Mouse (Mus musculus) splenic B cell, adult 2 months (primary cell): ENCODE measurements at regions not wholly inside any gene's neighbourhood (a gene's known extent, or its start where the extent isn't known, plus 50 kb on each side); places are given as distances from the start of the nearest gene placed in this dataset.
A peak's percentile ranks its signal among the peaks of the same experiment; 100 is the strongest.

ENCODE experiments used
- DNase-seq: peaks from one replicate; pipeline ENCODE4 v3.0.0-alpha.2; 2011; ENCODE audit warnings: low read depth, low spot score
- H3K27me3 ChIP-seq: 2 replicates; pipeline ENCODE4 v1.6.1; 2012; ENCODE audit warnings: mild to moderate bottlenecking, low read length, moderate library complexity, mixed read lengths; ENCODE audit not compliant: control insufficient read depth, poor library complexity, insufficient read depth, severe bottlenecking
- H3K36me3 ChIP-seq: 2 replicates; pipeline ENCODE4 v1.6.1; 2012; ENCODE audit warnings: mild to moderate bottlenecking, low read length, moderate library complexity, mixed read lengths; ENCODE audit not compliant: control insufficient read depth, poor library complexity, insufficient read depth, severe bottlenecking

DNA sequence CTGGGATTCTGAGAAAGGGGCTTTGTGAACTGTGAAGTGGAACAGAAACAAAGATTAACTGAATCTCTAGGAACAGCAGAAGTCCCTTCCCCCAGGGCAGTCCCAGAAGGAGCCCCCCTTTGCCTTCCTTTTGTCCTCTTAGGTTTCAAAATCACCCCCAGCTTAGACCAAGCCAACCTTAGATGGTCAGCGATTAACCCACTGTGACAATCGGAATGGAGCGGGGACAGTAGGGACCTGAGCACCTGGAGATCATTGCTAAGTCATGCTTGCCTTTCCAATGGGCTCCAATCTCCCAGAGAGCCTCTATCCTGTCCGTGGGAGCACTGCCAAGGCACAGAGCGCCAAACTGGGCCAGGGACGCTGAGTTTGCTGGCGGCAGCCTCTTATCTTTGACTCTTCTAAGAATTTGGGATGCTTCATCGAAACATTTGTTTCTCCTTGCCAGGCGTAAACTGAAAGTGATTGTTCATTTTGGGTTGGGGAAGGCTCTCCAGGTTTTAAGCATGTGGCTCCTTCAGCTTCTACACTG is 165.3 kb upstream of the Ankrd55 start:
- Histone ChIP-seq H3K36me3 (no peaks in the 10 kb centered on the region), H3K27me3 (no peaks in the 10 kb centered on the region)
- DNase-seq = no peak

DNA sequence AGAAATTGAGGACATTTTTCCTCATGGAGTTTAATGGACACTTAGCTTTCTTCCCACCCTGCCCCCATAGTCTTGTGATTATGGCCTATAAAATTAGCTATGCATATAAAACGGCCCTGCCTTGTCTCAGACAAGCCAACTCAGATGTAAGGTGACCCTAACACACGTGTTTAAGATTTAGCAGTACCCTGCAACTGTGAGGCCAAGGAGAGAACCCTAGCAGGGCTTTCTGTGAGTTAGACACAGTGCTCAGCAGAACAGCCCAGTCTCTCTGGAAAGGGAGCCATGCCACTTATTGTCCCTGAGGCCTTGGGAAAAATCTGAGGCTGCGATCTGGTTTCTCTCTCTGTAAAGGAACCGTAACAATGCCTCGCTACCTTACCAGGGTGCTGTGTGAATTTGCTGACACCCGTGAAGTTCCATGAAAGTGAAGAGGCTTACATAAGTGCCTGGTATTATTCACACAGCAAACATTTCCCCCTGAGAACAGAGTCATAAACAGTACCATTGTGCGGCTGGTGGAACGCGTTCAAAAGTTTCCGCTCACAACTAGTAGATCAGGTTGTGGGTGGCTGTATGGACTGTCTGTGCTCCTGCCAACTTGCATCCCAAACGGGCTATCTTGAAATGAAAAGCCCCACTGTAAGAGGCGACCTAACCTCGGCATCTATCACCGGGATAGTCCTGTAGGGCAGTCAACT is 162.3 kb upstream of the Ankrd55 start:
- DNase-seq = no peak
- Histone ChIP-seq H3K36me3 (no peaks in the 10 kb centered on the region), H3K27me3 (no peaks in the 10 kb centered on the region)

DNA sequence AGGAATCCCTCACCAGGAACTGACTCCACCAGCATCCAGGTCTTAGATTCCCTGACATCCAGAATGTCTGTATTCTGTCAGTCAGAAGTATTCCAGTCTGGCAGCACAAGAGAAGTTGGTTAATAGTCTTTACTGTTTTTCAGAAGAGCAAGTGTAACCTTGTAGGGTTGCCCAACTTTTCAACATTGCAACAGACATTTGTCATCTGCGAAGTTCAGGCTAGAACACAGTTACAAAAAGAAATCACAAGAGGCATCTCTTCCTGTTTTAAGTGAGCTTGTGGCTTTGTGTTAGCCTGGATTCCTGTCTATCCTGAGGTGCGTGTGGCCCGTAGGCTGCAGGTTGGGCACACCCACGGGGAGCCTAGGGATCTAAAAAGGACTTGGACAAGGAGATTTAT is 158.0 kb upstream of the Ankrd55 start:
- Histone ChIP-seq H3K36me3 (no peaks in the 10 kb centered on the region), H3K27me3 (no peaks in the 10 kb centered on the region)
- no peak for DNase-seq

DNA sequence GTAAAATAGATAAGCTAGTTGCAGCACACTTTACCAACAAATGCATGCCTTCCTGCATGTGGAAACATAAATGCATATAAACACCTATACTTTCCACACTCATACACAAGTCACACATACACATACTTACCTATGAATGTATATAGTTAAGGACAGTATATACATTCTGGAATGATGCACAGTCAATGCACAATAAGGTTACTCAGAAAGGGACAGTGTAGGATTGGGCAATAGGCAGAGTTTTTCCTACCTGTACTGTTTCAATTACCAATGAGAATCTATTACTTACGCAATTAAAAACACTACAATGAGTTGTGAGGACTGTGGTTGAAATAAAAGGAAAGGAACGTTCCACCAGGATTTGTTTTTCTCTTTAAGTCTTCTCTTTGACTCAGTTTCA is 157.5 kb upstream of the Ankrd55 start:
- Histone ChIP-seq H3K36me3 (no peaks in the 10 kb centered on the region), H3K27me3 (no peaks in the 10 kb centered on the region)
- DNase-seq = no peak

DNA sequence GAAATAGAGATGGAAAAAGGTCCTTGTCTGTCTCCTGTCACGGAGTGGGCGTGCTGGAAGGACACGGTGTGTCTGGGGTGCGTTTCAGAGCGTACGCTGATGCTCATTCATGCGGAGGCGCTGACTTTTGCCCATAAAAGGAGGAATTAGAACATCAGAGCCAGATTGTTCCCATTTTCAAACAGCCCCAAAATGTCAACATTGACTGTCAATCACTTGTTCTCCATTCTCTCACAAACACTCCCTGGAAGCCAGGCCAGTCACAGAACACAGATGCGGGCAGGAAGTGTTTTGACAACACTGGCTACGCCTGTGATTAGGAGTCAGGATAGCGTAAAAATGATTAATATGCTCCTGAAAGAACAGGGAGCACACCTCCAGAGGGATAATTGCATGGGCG is 157.1 kb upstream of the Ankrd55 start:
- DNase-seq = no peak

DNA sequence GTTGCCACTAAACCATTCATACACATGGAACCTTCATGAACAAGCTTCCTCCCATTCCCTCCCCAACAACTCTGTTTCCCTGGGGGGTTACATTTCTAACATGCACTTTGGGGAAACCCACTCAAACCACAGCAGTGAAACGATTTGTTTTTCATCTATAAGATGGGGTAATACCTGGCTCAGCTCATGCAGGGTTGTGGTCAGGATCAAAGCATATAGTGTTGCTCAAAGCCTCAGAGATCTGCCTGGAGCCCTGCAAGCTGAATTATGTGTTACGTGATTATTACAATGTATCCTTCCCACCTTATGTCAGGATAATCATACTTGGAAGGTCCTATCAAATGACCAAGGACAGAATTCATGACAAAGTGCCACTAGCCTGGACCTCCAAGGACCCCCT is 154.5 kb upstream of the Ankrd55 start:
- no peaks in the 10 kb centered on the region for H3K36me3 ChIP-seq
- DNase-seq = peak; percentile 22
- H3K27me3 ChIP-seq = no peaks in the 10 kb centered on the region

More for the DNA sequence above, 157.1 kb upstream of the Ankrd55 start:
- H3K36me3 ChIP-seq = no peaks in the 10 kb centered on the region
- no peaks in the 10 kb centered on the region for H3K27me3 ChIP-seq

DNA sequence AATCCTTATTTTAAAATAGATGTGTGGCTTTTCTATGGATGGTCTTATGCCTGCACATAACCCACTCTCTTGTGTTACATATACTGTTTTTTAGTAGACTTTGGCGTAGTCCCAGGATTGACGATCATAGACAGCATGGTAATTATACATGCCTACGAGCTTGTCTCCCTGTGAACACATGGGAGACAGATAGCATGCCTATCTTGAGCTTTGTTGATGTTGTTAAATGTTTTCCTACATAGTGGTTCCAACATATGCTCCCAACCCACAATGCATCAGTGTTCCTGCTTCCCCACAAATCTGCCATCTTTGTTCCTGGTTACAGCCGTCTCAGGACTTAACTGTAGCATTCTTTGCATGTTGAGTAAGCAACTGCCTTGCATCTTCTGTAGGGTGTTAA is 153.6 kb upstream of the Ankrd55 start:
- DNase-seq = no peak
- Histone ChIP-seq H3K27me3 (no peaks in the 10 kb centered on the region), H3K36me3 (no peaks in the 10 kb centered on the region)

DNA sequence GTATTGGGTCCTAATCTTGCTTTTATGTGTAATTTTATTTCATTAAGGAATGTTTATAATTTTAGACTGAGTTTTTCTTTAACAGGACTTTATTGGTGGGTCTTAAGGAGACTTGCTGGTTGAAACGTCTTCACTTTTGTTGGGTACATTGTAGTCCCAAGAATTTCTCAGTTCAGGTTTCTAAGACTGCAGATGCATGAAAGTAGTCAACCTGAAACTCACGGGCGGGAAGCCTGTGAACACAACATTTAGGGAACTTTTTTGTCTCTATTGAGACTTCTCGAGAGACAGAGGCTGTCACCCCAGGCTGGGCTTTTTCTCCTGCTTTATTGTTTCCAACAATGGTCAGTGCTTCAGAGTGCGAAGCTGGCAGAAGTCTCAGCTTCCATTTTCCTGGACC is 152.5 kb upstream of the Ankrd55 start:
- peak; percentile 9 for DNase-seq
- H3K36me3 ChIP-seq = no peaks in the 10 kb centered on the region

DNA sequence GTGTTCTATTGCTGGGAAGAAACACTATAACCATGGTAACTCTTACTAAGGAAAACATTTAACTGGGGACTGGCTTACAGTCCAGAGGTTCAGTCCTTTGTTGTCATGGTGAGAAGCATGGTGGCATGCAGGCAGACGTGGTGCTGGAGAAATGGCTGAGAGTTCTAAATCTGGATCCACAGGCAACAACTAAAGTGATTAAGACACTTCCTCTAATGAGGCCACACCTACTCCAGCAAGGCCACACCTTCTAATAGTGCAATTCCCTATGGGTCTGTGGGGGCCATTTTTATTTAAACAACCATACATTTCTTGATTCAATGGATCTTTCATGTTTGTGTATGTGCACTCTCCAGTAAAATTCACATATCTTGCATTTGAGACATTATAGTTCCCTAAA is 151.4 kb upstream of the Ankrd55 start:
- peak; percentile 32 for DNase-seq
- Histone ChIP-seq H3K36me3 (no peaks in the 10 kb centered on the region), H3K27me3 (no peaks in the 10 kb centered on the region)

More for the DNA sequence above, 152.5 kb upstream of the Ankrd55 start:
- H3K27me3 ChIP-seq = no peaks in the 10 kb centered on the region

DNA sequence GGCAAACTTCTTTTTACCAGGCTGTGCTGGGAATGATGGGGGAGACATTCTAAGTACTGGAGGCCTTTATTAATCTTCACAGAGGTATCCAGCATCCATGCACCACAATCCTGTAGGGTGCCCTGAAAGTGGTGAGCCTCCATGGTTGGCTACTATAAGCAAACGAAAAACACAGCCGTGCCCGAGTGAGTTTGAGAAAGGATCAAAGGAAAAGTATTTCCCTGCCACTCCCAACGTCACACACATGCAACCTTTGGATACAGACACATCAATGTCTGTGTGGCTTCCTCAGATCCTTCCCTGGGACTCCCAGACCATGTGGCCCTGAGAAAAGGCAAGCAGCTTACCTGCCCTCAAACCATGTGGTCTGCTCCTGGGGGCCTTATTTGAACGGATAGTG is 147.4 kb upstream of the Ankrd55 start:
- no peaks in the 10 kb centered on the region for H3K27me3 ChIP-seq
- no peak for DNase-seq
- H3K36me3 ChIP-seq = no peaks in the 10 kb centered on the region

DNA sequence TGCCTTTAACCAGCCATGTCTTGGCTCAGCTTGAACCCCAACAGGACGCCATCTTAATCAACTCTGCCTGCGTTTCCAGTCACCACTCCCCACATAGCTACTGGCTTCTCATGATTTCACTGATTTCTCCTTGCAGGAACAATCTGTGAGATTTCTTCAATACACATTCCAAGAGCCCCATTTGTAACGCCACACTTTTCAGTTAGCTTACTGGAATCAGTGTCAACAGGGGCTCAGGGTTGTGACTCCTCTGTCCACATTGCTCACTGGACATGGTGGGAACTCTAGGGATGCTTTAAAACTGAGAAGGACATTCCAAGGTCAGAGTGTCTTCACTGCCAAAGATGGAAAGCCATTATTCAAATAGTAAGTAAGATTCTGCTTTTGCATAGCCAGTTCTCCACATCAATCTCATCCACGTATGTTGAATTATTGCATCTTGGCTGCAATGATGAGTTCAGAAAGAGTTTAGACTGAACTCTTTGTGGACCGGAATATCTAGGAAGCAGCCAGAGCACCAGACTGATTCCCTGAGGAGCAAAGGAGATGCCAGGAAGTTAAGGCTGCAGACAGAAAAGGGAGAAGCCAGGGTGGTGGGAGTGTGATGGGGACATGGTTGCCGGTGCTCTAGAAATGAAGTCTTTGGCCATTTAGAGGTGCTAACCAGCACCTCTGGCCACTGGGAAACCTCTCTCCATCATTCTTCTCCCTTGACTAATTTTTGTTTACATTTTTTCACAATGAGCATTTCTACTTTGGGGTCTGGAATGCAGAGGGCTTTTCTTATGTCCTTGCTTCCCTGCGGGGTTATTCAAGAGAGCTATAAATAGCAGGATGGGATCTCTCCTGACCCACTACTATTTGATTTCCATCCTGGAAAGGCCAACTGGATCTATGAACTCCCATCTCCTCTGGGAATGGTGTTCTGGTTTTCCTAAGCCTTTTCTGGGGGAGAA is 143.6 kb upstream of the Ankrd55 start:
- Histone ChIP-seq H3K36me3 (no peaks in the 10 kb centered on the region), H3K27me3 (no peaks in the 10 kb centered on the region)
- DNase-seq = no peak

DNA sequence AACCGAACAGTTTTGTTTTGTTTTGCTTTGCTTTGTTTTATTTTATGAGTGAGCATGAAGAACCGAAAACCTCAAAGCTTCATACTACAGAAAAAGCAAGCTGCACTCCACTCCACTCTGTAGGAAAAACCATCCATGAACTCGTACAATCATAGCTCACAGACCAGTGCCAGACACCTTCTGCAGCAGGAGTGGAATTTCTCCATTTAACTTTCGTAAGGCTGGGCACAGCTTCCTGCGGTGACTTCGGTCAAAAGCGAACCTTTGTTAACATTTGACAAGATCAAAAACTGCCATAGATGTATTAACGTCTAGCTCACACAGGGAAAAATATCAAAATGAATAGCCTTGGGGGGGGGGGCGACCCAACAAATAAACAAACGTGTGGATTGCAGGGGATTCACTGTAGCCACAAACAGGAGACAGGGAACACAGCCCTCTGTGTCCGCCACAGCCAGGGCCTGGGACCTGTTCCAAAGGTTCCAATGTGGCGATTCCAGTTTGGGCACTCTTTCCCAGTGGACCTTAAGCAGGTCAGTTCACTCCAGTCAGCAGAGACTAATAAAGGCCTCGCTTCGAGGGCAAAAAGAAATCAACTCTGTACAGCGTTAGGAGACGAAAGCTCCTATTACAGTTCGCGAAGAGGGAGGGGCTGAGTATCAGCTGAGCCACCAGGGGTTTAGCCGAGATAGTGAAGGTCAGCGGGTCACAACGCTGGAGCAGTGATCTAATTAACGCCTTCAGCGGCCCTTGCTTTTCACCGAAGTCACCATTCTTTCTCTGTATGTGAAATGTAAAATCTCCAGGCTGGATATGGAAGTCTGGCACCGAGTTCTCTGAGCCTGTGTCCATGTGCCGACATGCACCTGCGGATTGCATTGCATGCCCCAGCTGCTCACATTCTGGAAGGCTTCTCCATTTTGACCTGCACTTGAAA is 135.4 kb upstream of the Ankrd55 start:
- DNase-seq = no peak
- no peaks in the 10 kb centered on the region for H3K27me3 ChIP-seq
- no peaks in the 10 kb centered on the region for H3K36me3 ChIP-seq

DNA sequence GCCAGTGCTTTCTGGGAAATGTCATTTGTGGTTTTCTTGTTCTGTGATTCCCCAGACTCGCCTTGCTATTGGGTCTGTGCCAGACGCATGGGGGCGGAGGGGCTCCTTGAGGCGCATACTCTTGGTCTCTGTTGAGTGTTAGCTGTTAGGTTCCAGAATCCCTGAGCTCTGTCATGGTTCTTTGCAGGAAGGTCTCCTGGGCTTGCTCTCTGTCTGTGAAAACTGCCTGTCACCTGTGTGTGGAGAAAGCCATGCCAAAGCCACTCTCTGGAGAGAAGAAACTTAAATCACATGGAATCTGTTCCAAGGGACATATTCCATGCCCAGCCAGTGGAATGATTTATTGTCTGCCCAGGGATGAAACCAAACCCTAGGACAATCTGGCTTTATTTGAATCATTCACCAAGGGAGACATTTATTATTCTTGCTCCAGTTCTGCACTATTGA is 134.5 kb upstream of the Ankrd55 start:
- DNase-seq = no peak

DNA sequence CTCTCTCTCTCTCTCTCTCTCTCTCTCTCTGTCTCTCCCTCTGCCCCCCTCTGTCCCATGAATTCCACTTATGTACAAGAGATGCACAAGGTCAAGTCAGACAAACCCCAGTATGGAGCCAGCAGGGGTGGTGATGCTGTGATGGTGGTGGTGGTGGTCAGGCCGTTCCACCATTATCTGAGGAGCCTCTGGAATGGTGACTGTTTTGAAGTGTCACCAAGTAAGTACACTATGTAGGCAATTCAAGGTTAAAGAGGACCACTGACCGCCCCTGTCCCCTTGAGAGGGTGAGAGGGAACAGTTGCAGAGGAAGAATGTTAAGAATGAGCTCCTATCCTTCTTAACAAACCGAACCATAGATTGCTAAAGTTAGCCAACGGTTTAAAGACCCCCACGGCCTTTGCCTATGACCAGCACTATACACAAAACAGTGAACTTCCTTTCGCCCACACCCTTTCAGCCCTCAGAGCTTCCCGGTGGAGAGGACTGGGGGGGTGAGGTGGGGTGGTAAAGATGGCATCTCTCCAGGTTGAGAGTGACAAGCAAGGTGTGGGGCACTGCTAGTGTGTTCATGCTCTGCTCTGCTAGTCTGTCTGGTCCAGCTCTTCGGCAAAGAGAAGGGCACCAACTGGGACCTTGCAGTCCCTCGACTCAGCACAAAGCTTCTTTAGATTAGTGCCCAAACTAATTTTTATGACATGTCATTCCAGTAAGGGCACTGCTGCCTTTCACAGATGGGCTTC is 128.7 kb upstream of the Ankrd55 start:
- Histone ChIP-seq H3K36me3 (no peaks in the 10 kb centered on the region), H3K27me3 (no peaks in the 10 kb centered on the region)
- DNase-seq = no peak

More for the DNA sequence above, 134.5 kb upstream of the Ankrd55 start:
- no peaks in the 10 kb centered on the region for H3K27me3 ChIP-seq
- H3K36me3 ChIP-seq = no peaks in the 10 kb centered on the region
